Mouse (Mus musculus): Measurements from ENCODE around the gene Nob1.

The Nob1 gene

DNA sequence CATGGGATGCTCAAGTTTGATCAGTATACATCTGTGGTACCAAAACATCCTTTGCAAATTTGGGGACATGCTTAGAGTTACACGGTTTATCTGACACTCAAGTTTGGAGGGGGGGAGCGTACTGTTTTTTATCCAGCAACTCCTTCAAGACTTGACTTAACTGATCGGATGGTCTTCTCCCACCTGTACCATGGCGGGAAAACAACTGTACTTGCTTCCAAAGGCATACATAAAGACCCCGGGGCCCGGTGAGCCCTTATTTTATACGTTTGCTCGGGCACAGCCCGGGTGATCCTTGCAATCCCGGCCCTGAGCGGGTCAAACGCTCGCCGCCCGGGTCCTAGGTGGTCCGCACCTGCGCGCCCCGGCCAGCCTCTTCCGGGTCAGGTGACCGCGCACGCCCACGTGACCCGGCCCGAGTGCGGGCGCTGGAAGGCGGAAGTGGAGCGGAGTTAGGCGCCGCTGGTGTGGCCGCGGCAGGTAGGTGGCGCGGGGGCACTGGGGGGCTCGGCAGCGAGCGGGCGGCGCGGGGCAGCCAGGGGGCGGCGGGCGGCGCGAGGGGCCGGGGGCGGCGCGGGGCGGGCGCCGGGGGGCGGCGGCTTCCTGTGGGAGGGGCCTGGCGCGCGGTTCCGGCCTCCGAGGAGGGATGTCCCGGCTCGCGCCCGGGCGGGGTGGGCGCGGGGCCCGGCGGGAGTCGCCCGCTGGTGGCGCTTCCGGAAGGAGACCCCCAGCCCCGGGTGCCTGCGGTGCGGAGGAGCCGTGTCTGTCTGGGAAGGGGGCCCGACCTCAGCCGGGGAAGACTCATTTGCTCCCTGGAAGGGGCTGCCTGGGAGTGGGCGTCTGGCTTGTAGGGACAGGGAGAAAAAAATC lies 11.3 kb upstream of the Nob1 start, which contains the start of gene Wwp2:
TSS of gene Wwp2 (plus strand) at position 404 of the 870 bp plus-strand sequence.
- DNase-seq, result peak; percentile 92

DNA sequence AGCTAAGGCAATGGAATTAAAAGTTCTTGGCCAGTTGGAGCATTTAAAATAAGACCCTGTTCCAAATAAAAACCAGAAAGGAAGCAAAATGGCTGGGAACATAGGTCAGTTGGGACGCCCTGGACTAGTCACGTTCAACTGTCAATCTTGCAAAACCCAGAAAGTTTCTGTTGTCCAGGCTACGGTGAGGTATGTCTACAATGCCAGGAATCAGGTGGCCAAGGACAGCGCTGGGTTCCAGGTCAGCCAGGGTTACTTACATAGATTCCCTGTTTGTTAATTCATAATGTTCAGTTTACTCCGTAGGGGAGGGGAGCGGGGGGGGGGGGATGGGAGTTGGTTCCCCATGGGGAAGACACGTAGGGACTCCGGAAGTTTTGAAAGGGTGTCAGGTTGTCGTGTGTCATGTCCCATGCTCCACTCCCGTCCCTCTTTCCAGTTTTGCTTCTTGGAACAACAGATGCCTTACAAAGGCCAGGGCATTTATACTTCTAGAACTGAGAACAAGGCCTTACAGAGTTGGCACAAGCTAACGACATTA lies 10.6 kb upstream of the Nob1 start:
- peak; percentile 14 for DNase-seq

- no peak for DNase-seq
These were observed 6.0 kb upstream of the Nob1 start for GRCm38 (mm10) chr8:107430821-107431220.

DNA sequence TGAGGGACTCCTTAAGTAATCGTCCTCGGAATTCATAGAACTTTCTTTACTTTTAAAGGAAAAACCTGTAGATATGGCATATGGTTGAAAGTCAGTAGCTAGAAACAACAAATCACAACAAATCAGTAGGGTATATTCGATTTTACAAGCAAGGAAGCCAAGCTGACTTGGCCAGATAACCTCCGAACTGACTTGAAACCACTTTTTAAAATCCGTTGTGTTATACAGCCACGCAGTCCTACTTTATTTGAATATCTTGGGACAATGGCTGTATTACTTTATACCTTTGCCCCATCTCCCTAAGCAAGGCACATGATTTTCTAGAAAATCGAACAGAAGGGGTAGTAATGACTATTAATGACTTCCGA lies 363 bp upstream of the Nob1 start:
- DNase-seq, result no peak

GRCm38 (mm10) chr8:107424176-107424575 lies 675 bp downstream of the Nob1 start:
- DNase-seq, result no peak

DNA sequence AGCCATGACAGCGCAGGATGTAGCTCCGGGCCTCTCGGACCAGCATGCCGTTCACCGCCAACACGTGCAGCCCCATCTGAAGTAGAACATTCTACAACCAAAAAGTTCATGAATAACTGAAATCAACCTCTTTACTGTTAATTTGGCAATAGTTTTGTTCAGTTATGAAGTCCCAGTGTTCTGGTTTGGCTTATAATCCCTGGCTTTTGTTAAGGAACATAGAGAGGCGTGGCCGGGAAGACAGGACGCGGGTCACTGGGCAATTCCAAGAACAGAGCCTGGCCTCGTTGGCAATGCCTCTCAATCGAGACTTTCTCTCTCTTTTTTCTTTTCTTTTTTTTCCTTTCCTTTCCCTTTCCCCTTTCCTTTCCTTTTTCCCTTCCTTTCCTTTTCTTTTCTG lies 7.8 kb downstream of the Nob1 start:
- no peak for DNase-seq

DNA sequence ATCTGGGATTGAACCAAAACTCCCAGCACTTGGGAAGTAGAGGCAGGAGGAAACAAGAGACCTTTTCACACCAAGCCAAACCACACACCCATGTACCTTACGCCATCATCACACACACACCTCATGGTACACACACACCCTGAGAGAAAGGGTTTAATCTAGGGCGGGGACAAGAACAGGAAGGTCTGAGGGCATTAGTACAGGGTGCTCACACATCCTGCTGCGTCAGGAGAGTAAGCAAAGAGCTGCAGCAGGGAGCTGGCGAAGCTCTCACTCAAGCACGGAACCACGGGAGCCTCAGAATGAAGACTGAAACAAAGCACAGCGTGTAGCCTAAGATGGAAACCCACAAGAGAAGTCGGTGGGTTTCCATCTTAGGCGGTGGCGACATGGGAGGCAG lies 11.0 kb downstream of the Nob1 start:
- no peak for DNase-seq

- DNase-seq, result no peak
These were observed 12.3 kb downstream of the Nob1 start for GRCm38 (mm10) chr8:107412552-107412951.

DNA sequence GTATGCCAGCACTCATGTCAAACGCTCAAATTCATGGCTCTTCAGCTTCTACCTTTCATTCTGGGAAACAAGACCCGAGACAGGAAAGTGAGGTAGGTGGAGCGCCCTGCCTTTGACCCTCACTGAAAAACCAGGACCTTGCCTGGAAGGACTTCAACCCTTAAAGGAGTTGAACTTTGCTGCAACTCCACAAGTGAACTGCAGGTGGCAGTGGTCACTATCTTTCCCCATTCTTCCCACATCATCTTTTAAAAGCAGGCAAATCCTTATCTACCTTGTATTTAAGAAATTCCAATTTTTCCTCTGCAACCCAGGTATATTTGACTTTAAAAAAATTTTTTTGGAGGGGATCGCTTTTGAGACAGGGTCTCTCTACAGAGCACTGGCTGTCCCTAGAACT lies 13.5 kb downstream of the Nob1 start:
- DNase-seq, result peak; percentile 19

DNA sequence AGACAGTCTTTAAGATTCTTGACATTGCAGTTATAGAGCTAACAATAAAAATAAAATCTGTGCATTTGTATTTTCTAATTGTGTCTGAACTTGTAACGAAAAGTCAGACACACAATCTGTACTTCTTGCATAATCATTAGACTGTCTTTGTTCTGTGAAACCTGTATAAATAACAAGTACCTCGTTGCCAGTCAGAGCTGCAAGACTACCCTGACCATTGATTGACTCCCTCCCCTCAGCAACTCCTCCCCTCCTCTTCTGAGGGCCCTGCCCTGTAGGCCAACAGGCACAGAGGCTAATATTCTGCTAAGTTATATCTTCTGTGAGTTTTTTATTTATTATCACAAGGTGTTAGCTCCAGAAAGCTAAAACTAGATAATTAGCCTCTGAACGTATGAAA lies 18.9 kb downstream of the Nob1 start:
- no peak for DNase-seq

DNA sequence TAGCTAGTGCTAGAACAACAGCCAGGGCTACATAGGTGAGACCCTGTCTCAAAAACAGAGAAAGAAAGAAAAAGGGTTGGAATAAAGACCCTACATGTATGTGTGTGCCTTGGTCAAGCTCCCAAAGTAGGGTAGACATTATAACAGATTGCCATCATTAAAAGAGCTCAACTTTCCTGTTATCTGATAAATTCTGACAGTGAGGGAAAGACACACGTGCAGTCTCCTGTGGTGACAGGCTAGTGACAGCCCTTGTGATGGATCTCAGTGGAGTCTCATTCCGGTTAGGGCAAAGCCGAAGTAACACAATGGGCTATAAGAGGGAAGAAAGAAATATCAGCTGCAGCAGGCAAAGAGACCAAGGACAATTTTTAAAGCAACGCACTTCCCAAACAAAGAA lies 20.8 kb downstream of the Nob1 start:
- no peak for DNase-seq

DNA sequence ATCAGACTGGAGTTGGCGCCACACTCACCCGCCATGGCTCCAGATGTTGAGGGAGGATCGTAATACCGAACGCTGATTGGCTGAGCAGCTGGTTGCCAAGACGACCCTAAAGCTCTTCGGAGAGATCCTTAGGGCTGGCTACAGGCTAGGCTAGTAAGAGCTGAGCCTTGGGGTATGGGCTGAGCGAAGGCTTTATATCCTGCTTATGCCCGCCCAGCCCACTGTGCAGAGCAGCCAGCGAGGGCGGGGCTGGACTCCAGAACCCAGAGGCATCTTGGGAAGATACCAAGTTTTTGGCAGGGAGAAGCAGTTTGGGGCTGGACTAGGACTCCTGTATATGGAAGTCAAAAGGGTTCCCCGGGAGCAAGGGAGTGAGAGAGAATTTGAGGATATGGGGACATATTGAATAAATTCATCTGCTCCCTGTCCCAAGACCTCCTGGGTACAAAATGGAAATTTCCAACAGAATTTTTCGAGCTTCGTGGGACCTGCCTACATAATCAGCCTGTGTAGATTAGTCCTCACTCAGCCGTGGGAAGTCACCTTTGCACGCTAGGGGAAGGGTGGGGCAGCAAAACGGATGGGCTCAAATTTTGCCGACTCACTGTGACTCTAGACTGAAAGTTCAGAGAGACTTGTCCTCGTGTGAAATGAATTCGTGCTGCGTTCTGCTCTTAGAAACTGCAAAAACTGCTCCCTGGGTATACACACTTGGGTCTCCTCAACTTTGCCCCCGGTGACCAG lies 21.6 kb downstream of the Nob1 start, which contains the start of gene Nqo1:
TSS of gene Nqo1 (minus strand) at position 169 of the 744 bp plus-strand sequence.
- DNase-seq, result peak; percentile 62

- DNase-seq, result no peak
These were observed 23.0 kb downstream of the Nob1 start for GRCm38 (mm10) chr8:107401866-107402265.

GRCm38 (mm10) chr8:107399495-107399894 lies 25.4 kb downstream of the Nob1 start:
- DNase-seq, result no peak

DNA sequence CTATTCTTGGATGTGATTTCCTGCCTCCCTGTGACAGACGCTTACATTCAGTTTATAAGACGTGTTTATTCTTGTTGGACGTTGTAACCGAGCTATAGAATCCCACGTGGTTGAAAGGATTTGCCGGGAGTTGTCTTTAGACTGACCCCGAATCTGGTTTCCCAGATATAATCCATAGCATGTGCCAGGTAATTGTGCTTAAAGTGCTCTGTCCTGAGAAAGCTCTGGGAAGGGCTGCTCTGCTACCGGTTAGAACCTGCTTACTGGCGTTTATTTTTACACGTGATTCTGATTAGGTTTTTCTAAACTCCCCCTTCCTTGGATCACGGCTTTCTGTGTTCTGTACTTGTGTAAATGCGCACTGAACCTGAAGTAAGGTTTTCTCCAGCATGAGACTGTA lies 27.2 kb downstream of the Nob1 start:
- no peak for DNase-seq

GRCm38 (mm10) chr8:107396106-107396670 lies 28.7 kb downstream of the Nob1 start:
- DNase-seq, result no peak

GRCm38 (mm10) chr8:107395397-107395796 lies 29.5 kb downstream of the Nob1 start:
- no peak for DNase-seq

- DNase-seq, result no peak
These were observed 33.7 kb downstream of the Nob1 start for GRCm38 (mm10) chr8:107391136-107391516.

GRCm38 (mm10) chr8:107390476-107391135 lies 34.2 kb downstream of the Nob1 start:
- no peak for DNase-seq

DNA sequence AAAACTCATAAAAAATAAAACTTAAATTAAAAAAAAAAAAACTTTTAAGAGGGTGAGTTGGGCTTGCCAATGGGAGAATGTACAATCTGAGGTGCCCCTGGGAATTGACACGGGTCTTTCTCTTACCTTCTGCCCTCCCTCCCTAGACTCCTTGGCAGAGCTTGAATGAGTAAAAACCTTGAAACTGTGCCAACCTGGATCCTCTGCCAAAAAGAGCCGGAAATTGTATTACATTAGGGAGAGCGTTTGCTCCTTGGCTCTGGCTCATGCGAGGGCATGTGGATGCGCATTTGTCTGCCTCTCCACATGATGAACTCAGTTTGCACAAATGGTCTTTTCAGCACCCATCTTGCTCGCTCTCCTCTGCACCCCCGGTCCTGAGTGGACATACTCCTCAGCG lies 35.3 kb downstream of the Nob1 start:
- no peak for DNase-seq

DNA sequence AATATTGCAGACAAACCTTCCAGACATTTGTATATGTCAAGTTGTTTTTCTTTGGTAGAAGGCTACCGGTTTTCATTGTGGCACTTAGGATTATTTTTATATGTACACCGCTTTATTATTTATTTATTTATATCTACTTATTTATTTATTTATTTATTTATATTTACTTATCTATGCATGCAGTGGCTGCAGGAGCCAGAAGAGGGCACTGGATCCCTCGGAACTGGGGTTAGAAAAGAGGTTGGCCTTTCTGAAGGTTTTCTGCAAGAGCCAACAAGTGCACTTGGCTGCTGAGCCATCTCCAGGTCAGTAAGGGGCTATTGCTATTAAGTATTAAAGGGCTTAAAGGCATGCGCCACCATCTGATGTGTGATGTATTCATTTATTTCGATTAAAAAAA lies 37.0 kb downstream of the Nob1 start:
- peak; percentile 52 for DNase-seq

GRCm38 (mm10) chr8:107386642-107387041 lies 38.2 kb downstream of the Nob1 start:
- DNase-seq, result no peak

DNA sequence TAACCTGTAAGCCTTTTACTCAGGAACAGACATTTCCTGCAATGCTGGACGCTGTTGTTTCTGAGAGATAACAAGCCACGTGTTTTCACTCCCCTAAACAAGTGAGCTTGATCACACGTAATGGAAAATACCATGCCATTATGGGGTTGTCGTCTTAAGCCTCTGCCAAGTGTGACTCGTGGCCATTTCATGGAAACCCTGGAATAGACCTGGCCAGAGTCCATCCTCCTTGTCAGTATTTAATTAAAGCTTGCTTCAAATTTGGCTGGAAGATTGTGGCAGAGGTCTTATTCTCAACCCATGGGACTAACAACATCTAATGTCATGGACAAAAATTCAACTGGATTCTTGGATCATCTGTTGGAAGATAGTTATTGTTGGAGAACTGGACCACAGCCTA lies 38.7 kb downstream of the Nob1 start:
- DNase-seq, result no peak
